Mouse (Mus musculus) liver, adult (tissue): ENCODE data around the gene Spock1.

ENCODE experiments used
- GATA4 ChIP-seq: IDR thresholded peaks from 2 replicates; pipeline ENCODE4 v1.6.1; 2014; ENCODE audit warnings: mild to moderate bottlenecking, low read length; ENCODE audit not compliant: insufficient replicate concordance

Gene Spock1

GRCm38 (mm10) chr13:57908266-57908582 lies at the start of gene Spock1:
Spock1 (minus strand) TSS chr13:57908332.
- no peak for TF ChIP-seq GATA4

- TF ChIP-seq GATA4 = no peak
These were observed 42.0 kb upstream of the Spock1 start for GRCm38 (mm10) chr13:57950091-57950490.

GRCm38 (mm10) chr13:57949513-57949912 lies 41.4 kb upstream of the Spock1 start:
- no peak for TF ChIP-seq GATA4

- TF ChIP-seq GATA4 = no peak
These were observed 37.1 kb upstream of the Spock1 start for GRCm38 (mm10) chr13:57945197-57945596.

- TF ChIP-seq GATA4 = no peak
These were observed 36.3 kb upstream of the Spock1 start for GRCm38 (mm10) chr13:57944434-57944833.

GRCm38 (mm10) chr13:57943900-57944299 lies 35.8 kb upstream of the Spock1 start:
- TF ChIP-seq GATA4 = no peak

- no peak for TF ChIP-seq GATA4
These were observed 29.5 kb upstream of the Spock1 start for GRCm38 (mm10) chr13:57937463-57938229.

- no peak for TF ChIP-seq GATA4
These were observed 23.9 kb upstream of the Spock1 start for GRCm38 (mm10) chr13:57931998-57932397.

GRCm38 (mm10) chr13:57931376-57931775 lies 23.2 kb upstream of the Spock1 start:
- no peak for TF ChIP-seq GATA4

GRCm38 (mm10) chr13:57930720-57931119 lies 22.6 kb upstream of the Spock1 start:
- TF ChIP-seq GATA4 = no peak

- TF ChIP-seq GATA4 = no peak
These were observed 22.2 kb upstream of the Spock1 start for GRCm38 (mm10) chr13:57930283-57930682.

- no peak for TF ChIP-seq GATA4
These were observed 11.8 kb upstream of the Spock1 start for GRCm38 (mm10) chr13:57919947-57920346.

GRCm38 (mm10) chr13:57911171-57911570 lies 3.0 kb upstream of the Spock1 start:
- no peak for TF ChIP-seq GATA4

- TF ChIP-seq GATA4 = no peak
These were observed 485 bp downstream of the Spock1 start for GRCm38 (mm10) chr13:57907428-57908265.

- TF ChIP-seq GATA4 = no peak
These were observed 13.5 kb downstream of the Spock1 start for GRCm38 (mm10) chr13:57894597-57894996.

GRCm38 (mm10) chr13:57889708-57890107 lies 18.4 kb downstream of the Spock1 start:
- TF ChIP-seq GATA4 = no peak
